Mouse (Mus musculus) cerebellum, postnatal 36 days (tissue): ENCODE results near the gene Cenpm.

Source experiments
- DNase-seq, 2 experiments: peaks; one replicate each; pipeline ENCODE4 v3.0.0; 2021 to 2022; ENCODE audit warnings: mixed read lengths in 2 of 2

The Cenpm gene

GRCm38 (mm10) chr15:82243311-82243710 lies 1.2 kb downstream of the Cenpm start:
- DNase-seq: no peak

GRCm38 (mm10) chr15:82236565-82236964 lies 8.0 kb downstream of the Cenpm start:
- DNase-seq: peak; percentile 94 to 98

DNA sequence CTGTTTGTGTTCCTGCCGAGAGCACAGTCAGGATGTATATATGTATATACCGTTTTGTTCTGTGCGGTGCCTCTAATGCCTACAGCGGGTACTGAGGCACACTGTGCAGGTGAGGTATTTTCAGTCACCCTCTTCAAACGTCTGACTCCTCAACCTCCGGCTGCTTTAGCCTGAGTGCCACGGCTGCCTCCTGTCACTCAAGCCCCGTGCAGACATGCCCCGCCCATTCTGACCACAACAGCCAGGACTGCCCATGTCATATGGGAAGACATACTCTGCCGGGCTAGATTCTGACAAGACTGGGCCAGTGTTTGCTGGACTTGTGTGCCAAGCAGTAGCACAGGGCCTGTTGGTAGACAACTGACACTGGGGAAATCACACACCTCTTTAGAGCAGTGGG lies 8.9 kb downstream of the Cenpm start:
- no peak for DNase-seq

GRCm38 (mm10) chr15:82232651-82233050 lies 11.9 kb downstream of the Cenpm start:
- no peak for DNase-seq

GRCm38 (mm10) chr15:82231591-82232378 lies 12.8 kb downstream of the Cenpm start:
- DNase-seq: peak; percentile 88 to 91

GRCm38 (mm10) chr15:82231100-82231499 lies 13.4 kb downstream of the Cenpm start:
- no peak for DNase-seq

- no peak for DNase-seq
Observed at GRCm38 (mm10) chr15:82230098-82230611, 14.4 kb downstream of the Cenpm start.

DNA sequence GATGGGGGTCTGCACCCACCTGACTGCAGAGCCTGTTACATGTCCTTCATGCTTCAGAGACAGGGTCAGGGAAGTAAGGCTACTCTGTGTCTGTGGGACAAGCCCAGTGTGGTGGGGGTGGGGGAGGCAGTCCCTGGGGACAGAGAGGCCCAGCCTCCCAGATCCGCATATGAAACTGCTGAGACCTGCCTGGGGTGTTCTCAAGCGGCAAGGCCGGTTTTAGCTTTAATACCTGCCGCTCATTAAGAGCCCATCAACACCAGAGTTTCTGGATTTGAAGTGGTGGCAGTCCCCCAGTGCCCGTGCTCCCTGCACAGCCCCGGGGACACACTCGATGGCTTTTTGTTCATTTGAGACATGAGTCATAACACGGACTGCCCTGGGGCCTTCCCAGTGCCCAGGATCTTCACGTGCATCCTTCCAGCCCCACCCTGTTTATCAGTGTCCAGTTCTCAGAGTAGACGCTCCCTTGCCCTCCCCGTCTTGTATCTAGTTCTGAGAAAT lies 15.0 kb downstream of the Cenpm start:
- DNase-seq: no peak

GRCm38 (mm10) chr15:82225769-82226168 lies 18.8 kb downstream of the Cenpm start:
- DNase-seq: no peak

- DNase-seq: no peak
Observed at GRCm38 (mm10) chr15:82224602-82225215, 19.8 kb downstream of the Cenpm start.

- no peak for DNase-seq
Observed at GRCm38 (mm10) chr15:82223657-82224601, 20.6 kb downstream of the Cenpm start, which contains the start of gene Tnfrsf13c. Gene Tnfrsf13c, minus strand, starts transcription at chr15:82224369.

DNA sequence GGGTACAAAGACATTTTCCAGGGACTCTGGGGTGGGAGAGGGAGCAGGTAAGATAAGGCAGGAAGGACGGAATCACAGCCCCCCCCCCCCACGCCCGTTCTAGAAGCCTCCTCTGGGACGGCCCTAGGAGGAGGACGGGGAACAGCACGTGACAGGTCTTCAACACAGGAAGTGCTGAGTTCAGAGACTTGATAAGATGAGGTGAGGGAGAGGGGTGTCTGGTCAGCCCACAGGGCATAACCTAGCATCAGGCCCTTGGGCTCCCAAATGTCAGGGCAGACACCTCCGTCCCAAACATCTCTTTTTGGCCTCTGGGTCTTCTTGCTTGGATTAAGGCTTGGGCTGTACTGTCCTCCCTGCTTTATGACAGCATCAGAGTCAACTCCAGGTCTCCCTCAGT lies 21.3 kb downstream of the Cenpm start:
- no peak for DNase-seq

- DNase-seq: peak in 1 of 2 experiments; percentile 12
Observed at GRCm38 (mm10) chr15:82221104-82221860, 23.3 kb downstream of the Cenpm start.

DNA sequence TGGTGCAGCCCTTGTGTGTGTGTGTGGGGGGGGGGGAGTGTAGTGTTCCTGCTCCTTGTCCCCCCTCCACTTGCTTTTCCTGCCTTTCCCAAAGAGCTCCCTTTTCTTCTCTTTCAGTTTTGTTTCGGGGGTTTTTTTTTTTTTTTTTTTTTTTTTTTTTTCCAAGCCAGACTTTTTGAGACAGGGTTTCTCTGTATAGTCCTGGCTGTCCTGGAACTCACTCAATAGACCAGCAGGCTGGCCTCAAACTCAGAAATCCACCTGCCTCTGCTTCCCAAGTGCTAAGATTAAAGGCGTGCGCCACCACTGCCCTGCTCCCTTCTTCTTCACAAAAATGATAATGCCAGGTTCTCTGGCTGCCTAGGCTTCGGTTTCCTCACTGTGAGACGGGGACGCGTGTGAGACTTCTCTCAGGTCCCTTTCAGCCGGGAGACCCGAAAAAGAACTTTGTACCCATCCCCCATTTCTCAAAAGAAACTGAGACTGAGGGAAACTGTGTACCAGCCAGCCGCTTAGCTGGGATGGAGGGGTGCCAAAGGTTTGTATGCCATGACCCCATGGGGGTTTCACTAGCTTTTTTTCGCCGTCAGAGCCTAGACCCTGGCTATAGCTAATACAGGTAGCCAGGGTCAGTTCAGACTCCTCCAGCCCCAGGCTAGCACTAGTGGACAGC lies 24.4 kb downstream of the Cenpm start:
- no peak for DNase-seq

GRCm38 (mm10) chr15:82218778-82219666 lies 25.5 kb downstream of the Cenpm start:
- DNase-seq: no peak

GRCm38 (mm10) chr15:82217980-82218379 lies 26.6 kb downstream of the Cenpm start:
- DNase-seq: no peak

- peak in 1 of 2 experiments; percentile 16 for DNase-seq
Observed at GRCm38 (mm10) chr15:82217039-82217438, 27.5 kb downstream of the Cenpm start.

- DNase-seq: peak in 1 of 2 experiments; percentile 42
Observed at GRCm38 (mm10) chr15:82216142-82216827, 28.3 kb downstream of the Cenpm start.

DNA sequence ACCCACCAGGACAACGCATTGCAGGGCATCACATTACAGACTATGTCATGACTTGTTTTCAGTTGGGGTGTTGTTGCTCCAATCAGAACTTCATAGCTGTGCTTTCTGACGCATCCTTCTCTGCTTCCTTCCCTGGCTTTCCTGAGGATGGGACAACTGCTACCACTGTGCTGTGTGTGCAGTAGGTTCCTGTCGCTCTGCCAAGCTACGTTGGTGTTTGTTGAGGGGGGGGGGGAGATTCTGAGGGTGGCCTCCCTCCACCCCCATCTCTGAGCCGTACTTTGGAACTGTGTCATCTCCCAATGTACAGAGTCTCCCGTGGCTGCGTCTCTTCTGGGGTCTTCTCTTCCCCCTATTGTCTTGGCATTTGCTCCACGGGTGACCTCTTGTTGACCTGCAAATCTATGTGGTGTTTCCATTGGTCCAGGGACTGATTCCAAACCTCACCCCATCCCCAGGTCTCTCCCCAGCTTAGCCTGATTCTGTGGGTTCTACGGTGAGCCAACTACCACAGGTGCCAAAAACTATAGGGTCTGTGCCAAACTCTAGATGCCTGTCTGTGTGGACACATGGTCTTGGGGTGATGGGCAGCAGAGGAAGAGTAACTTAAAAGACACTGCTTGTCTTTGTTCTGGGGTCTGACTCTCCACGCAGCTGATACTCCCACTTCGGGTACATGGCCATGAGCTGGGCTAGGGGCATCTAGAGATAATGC lies 29.1 kb downstream of the Cenpm start:
- DNase-seq: peak; percentile 57 to 58
